Mouse (Mus musculus) CH12.LX (cell line): ENCODE results near the gene Gm853.

ENCODE experiments used
- EP300 ChIP-seq: IDR thresholded peaks from 2 replicates; pipeline ENCODE4 v1.6.1; 2011; ENCODE audit warnings: low read length, improper control_type of control experiment
- MXI1 ChIP-seq: IDR thresholded peaks from 2 replicates; pipeline ENCODE4 v1.6.1; 2011; ENCODE audit warnings: mild to moderate bottlenecking, low read depth, low read length, improper control_type of control experiment
- MYC ChIP-seq: IDR thresholded peaks from 2 replicates; pipeline ENCODE4 v1.6.1; 2011; ENCODE audit warnings: low read depth, mild to moderate bottlenecking, improper control_type of control experiment, low read length
- POLR2A ChIP-seq: IDR thresholded peaks from 2 replicates; pipeline ENCODE4 v1.6.1; 2011; ENCODE audit warnings: low read depth, mild to moderate bottlenecking, improper control_type of control experiment, low read length

GRCm38 (mm10) chr4:130251172-130251705, 29.0 kb upstream of the Gm853 start:
- TF ChIP-seq MXI1 (no peak), POLR2A (no peak), MYC (no peak), EP300 (no peak)
